Mouse (Mus musculus) C2C12 (cell line): ENCODE measurements around the gene Arhgap32. TPM values are rescaled to one million over a fixed set of nuclear protein-coding genes. Genes with fewer than 3 reads are reported as not detected.

Experiments
- H3K27me3 ChIP-seq: one replicate; pipeline ENCODE4 v1.6.1; 2011; ENCODE audit not compliant: control insufficient read depth, insufficient read depth, insufficient read length
- H3K36me3 ChIP-seq: one replicate; pipeline ENCODE4 v1.6.1; 2011; ENCODE audit not compliant: control insufficient read depth, insufficient read depth
- H3K4me3 ChIP-seq: one replicate; pipeline ENCODE4 v1.5.1; 2011; ENCODE audit warnings: mild to moderate bottlenecking, control low read depth; ENCODE audit not compliant: poor library complexity, insufficient read depth, severe bottlenecking
- H3K79me2 ChIP-seq: one replicate; pipeline ENCODE4 v1.6.1; 2011; ENCODE audit not compliant: control insufficient read depth, insufficient read depth
- H3K79me3 ChIP-seq: one replicate; pipeline ENCODE4 v1.6.1; 2011; ENCODE audit warnings: low read depth, control low read depth
- H3ac ChIP-seq: one replicate; pipeline ENCODE3; 2011; ENCODE audit warnings: low read depth; ENCODE audit not compliant: control insufficient read depth, insufficient read length
- CEBPB ChIP-seq: IDR thresholded peaks from one replicate; pipeline ENCODE4 v1.6.1; 2011; ENCODE audit warnings: low read depth, mild to moderate bottlenecking, control low read depth, moderate library complexity
- CTCF ChIP-seq: IDR thresholded peaks from one replicate; pipeline ENCODE4 v1.5.1; 2011; ENCODE audit not compliant: control insufficient read depth, insufficient read depth, insufficient read length
- FOSL1 ChIP-seq: IDR thresholded peaks from one replicate; pipeline ENCODE4 v1.8.0; 2011; ENCODE audit warnings: mild to moderate bottlenecking, low read length; ENCODE audit not compliant: poor library complexity, insufficient read depth, severe bottlenecking
- MAX ChIP-seq: IDR thresholded peaks from one replicate; pipeline ENCODE4 v1.6.1; 2011; ENCODE audit warnings: mild to moderate bottlenecking, control low read depth
- MYOD1 ChIP-seq: IDR thresholded peaks from one replicate; pipeline ENCODE4 v1.6.1; 2011; ENCODE audit warnings: low read depth; ENCODE audit not compliant: control insufficient read depth, insufficient read length
- MYOG ChIP-seq: IDR thresholded peaks from one replicate; pipeline ENCODE4 v1.6.1; 2011; ENCODE audit not compliant: control insufficient read depth, insufficient read length; ENCODE audit errors: extremely low read depth
- USF1 ChIP-seq: IDR thresholded peaks from one replicate; pipeline ENCODE4 v1.6.1; 2011; ENCODE audit warnings: low read depth, mild to moderate bottlenecking, control low read depth, moderate library complexity
- polyA plus RNA-seq: library from polyadenylated mRNA; unstranded; fragments of >200 nt; fragmentation: generic; extraction: Trizol; gene quantifications from one replicate; pipeline ENCODE4 v1.2.1, GENCODE M21; 2012; ENCODE audit warnings: missing spikeins

Gene Arhgap32
- polyA plus RNA-seq, 1 experiment, result 2.6 TPM

DNA sequence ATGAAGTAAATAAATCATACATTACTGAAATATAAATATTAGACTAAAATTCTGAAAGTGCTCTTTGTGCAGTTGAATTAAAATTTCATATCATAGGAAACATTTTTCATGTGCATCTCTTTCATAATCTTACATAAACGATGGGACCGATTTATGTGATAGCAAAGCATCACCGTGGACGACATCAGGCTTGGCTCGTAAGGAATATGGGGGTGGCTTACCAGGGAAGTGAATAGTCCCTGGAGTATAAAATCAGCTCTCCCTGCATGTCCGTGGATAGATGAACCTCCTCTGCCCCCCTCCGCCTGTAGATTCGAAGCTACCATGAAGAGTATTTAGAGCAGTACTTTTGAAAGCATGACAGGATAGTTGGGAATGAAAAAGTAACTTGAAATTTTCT is 11.3 kb upstream of the Arhgap32 start:
- H3K4me3 ChIP-seq, result no peak overlapping the region
- no peaks in the 10 kb centered on the region for H3K27me3 ChIP-seq
- H3K36me3 ChIP-seq, result no peaks in the 10 kb centered on the region
- H3K79me3 ChIP-seq, result peaks cover 2% of the 10 kb centered on the region
- no peak for TF ChIP-seq MAX
- no peak for TF ChIP-seq MYOD1
- no peak for TF ChIP-seq FOSL1
- TF ChIP-seq CEBPB, result no peak
- no peak for TF ChIP-seq USF1
- TF ChIP-seq CTCF, result no peak
- H3ac ChIP-seq, result no peak overlapping the region
- no peaks in the 10 kb centered on the region for H3K79me2 ChIP-seq

DNA sequence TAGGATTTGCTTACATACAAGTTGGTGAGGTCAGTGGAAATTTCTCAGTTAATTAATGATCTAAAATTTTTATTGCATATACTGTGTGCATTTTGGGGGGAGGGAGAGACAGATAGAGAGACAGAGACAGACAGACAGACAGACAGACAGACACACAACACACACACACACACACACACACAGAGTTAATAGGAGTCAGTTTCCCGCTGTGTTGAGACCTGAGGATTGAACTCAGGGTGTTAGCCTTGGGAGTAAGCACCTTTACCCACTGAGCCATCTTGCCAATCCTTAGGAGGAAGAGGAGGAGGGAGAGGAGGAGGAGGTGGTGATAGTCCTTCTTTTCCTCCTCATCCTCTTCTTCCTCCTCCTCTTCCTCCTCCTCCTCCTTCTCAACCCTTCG is 5.6 kb upstream of the Arhgap32 start:
- no peak for TF ChIP-seq CTCF
- TF ChIP-seq MYOG, result no peak

GRCm38 (mm10) chr9:32116272-32116671 is 336 bp downstream of the Arhgap32 start:
- H3K79me2 ChIP-seq, result no peaks in the 10 kb centered on the region
- no peaks in the 10 kb centered on the region for H3K36me3 ChIP-seq
- no peak overlapping the region for H3K4me3 ChIP-seq
- no peaks in the 10 kb centered on the region for H3K27me3 ChIP-seq
- TF ChIP-seq MYOD1, result no peak
- no peak for TF ChIP-seq FOSL1
- TF ChIP-seq CTCF, result no peak
- TF ChIP-seq CEBPB, result no peak
- no peak for TF ChIP-seq MAX
- TF ChIP-seq MYOG, result no peak
- TF ChIP-seq USF1, result no peak
- H3ac ChIP-seq, result no peak overlapping the region
- no peaks in the 10 kb centered on the region for H3K79me3 ChIP-seq

More for the DNA sequence above, 5.6 kb upstream of the Arhgap32 start:
- Histone ChIP-seq H3K4me3 (no peak overlapping the region), H3ac (no peak overlapping the region), H3K27me3 (no peaks in the 10 kb centered on the region), H3K36me3 (no peaks in the 10 kb centered on the region), H3K79me3 (peaks cover 2% of the 10 kb centered on the region), H3K79me2 (no peaks in the 10 kb centered on the region)

GRCm38 (mm10) chr9:32117876-32118275 is 1.9 kb downstream of the Arhgap32 start:
- no peak overlapping the region for H3ac ChIP-seq
- H3K4me3 ChIP-seq, result no peak overlapping the region
- H3K79me2 ChIP-seq, result no peaks in the 10 kb centered on the region
- TF ChIP-seq CEBPB (no peak), FOSL1 (no peak), MAX (no peak), MYOG (no peak), CTCF (no peak), USF1 (no peak), MYOD1 (no peak)
- H3K27me3 ChIP-seq, result no peaks in the 10 kb centered on the region
- no peaks in the 10 kb centered on the region for H3K79me3 ChIP-seq
- no peaks in the 10 kb centered on the region for H3K36me3 ChIP-seq

GRCm38 (mm10) chr9:32118433-32118832 is 2.5 kb downstream of the Arhgap32 start:
- Histone ChIP-seq H3K27me3 (no peaks in the 10 kb centered on the region), H3K79me3 (no peaks in the 10 kb centered on the region), H3K79me2 (no peaks in the 10 kb centered on the region), H3K4me3 (no peak overlapping the region), H3ac (no peak overlapping the region), H3K36me3 (no peaks in the 10 kb centered on the region)
- TF ChIP-seq FOSL1 (no peak), MAX (no peak), MYOG (no peak), USF1 (no peak), MYOD1 (no peak), CEBPB (no peak)

DNA sequence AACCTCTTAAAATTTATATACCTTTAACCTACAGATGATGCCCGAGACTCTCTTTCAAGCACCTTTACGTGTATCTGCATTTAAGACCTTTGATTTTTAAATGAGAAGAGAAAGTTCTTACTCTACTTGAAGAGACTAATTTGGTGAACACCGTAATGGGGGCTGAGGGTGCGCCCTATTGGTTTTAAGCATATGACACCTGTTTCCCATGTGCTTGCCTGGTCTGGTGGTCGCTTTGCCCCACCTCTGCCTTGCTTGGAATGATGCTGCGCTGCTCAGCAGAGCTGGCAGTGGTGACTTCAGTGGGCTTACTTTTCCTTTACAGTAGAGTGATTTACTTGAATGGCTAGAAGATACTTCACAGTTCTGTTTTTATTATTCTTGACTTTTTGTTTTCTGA is 3.6 kb downstream of the Arhgap32 start:
- no peak for TF ChIP-seq MAX
- TF ChIP-seq USF1, result no peak
- TF ChIP-seq FOSL1, result no peak
- TF ChIP-seq MYOD1, result no peak
- TF ChIP-seq CTCF, result no peak
- TF ChIP-seq CEBPB, result no peak
- TF ChIP-seq MYOG, result no peak
- Histone ChIP-seq H3ac (no peak overlapping the region), H3K79me2 (no peaks in the 10 kb centered on the region)

More for the DNA sequence above, 3.6 kb downstream of the Arhgap32 start:
- H3K27me3 ChIP-seq, result no peaks in the 10 kb centered on the region
- H3K36me3 ChIP-seq, result no peaks in the 10 kb centered on the region
- no peak overlapping the region for H3K4me3 ChIP-seq
- H3K79me3 ChIP-seq, result no peaks in the 10 kb centered on the region
